Mouse (Mus musculus): Measurements from ENCODE around the gene 9030025P20Rik.
"Not testable (repeated sequence)": the region's sequence is repeated elsewhere in the genome, so short reads cannot be mapped to it uniquely, and the experiment has no call there.

9030025P20Rik gene

GRCm38 (mm10) chr17:14978362-14979038, at the start of gene 9030025P20Rik, which contains the start of gene Gm3417:
9030025P20Rik (plus strand) TSS chr17:14978468.
Gm3417 (minus strand) TSS chr17:14978790.
- not testable (repeated sequence) for DNase-seq (ENCODE audit: low read depth)

GRCm38 (mm10) chr17:14928631-14929030, 49.6 kb upstream of the 9030025P20Rik start:
- DNase-seq (ENCODE audit: low read depth) = no peak

DNA sequence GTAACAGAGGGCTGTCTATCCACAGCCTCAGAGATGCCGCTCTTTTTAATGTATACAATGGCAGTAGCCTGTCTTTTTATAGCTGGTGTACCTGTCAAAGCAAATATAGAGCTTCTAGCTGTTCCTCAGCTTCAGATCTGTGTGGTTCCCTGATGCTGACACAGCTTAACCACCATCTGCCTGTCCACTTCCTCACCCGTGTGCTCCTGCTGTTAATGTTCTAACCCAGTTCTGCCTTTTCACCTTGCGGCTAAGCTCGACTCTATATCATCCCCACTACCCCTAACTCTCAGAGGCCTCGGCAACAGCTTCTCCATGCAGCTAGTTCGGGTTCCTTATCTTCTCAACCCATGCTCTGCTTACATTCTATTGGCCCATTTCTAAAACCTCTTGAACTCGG, 47.6 kb upstream of the 9030025P20Rik start:
- peak; percentile 21 for DNase-seq (ENCODE audit: low read depth)

DNA sequence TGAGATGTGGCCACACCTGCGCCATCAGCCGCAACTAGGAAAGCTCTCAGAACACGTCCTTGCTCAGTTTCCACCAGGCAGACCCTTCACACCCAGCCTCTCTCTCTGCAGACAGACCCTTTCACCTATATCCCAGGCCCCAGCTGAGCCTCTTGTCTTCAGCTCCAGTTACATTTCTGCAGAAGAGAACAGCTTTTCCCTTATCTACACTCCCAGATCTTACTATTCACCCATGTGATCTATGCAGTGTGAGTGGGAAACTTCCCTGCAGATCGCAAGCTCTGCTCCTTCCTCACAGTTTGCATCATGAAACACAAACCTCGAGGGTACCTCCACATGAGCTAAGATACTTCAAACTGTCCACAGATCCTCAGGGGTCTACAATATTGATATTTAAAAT, 46.8 kb upstream of the 9030025P20Rik start:
- no peak for DNase-seq (ENCODE audit: low read depth)

GRCm38 (mm10) chr17:14935280-14935679, 43.0 kb upstream of the 9030025P20Rik start:
- not testable (repeated sequence) for DNase-seq (ENCODE audit: low read depth)

DNA sequence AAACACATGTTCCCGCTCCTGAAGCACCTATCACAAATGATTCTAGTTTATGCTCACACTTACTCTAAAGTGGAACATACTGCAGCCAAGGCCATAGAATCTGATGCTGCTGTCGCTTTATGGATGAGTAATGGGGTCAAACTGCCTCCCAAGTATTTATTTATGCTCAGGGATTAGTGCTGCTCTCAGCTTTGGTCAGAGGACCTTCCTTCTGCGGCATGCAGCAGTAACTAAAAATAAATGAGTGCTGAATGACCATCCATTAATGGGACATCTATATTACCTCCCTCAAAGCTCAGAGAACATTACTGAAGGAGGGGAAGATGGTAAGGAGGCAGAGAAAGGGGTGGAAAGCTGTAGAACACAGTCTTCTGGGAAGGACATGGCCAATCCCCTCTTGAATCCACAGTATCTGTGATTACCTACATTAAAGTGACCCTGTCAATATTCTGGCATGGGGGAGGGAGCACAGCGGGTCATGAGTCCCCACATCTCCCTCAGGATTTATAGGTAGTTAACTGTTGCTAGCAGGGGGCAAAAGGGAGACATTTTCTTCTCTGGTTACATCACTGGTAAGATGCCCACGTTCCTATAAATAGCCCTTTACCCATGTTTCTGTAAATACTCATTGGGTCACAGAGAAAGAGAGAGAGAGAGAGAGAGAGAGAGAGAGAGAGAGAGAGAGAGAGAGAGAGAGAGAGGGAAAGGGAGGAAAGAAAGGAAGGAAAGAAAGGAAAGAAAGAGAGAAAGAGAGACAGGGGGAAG, 42.2 kb upstream of the 9030025P20Rik start:
- no peak for DNase-seq (ENCODE audit: low read depth)

DNA sequence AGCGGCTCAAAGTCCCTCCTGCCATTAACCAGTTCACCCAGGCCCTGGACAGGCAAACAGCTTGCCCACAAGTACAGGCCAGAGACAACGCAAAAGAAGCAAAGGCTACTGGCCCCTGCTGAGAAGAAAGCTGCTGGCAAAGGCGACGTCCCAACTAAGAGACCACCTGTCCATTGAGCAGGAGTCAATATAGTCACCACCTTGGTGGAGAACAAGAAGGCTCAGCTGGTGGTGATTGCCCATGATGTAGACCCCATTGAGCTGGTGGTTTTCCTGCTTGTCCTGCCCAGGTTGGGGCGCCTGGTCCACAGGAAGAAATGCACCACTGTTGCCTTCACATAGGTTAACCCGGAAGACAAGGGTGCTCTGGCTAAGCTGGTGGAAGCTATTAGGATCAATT, 36.1 kb upstream of the 9030025P20Rik start:
- DNase-seq (ENCODE audit: low read depth) = not testable (repeated sequence)

DNA sequence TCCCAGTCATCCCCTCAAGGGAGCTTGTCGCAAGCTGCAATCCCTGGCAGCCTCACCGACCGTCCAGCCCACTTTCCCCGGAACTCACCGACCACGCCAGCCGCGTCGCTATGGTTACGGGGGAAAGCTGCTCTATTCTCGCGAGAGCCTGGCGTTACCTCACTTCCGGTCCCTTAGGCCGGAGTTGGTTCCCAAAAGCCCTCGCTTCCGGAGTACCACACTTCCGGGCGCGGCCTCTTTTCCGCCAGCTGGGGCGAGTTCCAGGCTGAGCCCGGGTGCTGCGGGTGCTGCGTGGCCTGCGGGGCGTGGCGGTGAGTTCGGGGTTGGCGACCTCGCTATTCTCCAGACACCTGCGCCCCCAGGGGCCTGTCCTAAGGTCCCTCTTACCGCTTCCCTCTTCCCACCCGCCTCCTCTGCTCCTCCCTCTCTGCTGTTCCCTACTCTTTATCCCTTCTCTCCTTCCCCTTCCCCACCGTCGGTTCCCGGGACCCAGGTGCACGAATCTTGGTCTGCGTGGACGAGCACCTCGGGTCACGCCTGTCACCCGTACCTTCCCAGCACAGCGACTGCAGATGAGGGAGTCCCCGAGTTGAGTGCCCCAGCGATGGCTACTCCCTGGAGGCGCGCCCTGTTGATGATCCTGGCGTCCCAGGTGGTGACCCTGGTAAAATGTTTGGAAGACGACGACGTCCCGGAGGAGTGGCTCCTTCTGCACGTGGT, 35.1 kb upstream of the 9030025P20Rik start, which contains the start of the genes Wdr27 and 1600012H06Rik:
TSS of gene Wdr27 (minus strand) at position 150 of the 720 bp plus-strand sequence.
TSS of gene 1600012H06Rik (plus strand) at position 176 of the 720 bp plus-strand sequence.
- DNase-seq (ENCODE audit: low read depth) = peak; percentile 98

- DNase-seq (ENCODE audit: low read depth) = no peak
Observed at GRCm38 (mm10) chr17:14943729-14944059, 34.6 kb upstream of the 9030025P20Rik start.

DNA sequence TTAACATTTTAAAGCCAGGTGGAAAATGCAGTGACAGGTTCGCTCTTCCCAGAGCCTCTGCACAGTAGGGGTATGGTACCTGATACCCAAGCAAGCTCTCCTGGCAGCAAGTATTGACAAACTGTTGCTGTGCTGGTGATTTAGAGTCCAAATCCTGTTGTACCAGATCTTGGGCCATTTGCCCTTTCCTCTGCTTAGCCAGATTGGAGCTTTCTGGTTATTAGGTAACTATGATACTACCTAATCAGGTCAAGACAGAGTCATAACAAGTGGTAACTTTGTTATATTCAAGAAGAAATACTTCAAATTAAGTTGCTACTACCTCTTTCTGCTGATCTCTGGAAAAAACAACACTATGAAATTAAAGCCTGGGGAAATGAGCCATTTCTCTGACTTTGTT, 33.7 kb upstream of the 9030025P20Rik start:
- no peak for DNase-seq (ENCODE audit: low read depth)

GRCm38 (mm10) chr17:14949161-14949827, 29.0 kb upstream of the 9030025P20Rik start:
- DNase-seq (ENCODE audit: low read depth) = no peak

DNA sequence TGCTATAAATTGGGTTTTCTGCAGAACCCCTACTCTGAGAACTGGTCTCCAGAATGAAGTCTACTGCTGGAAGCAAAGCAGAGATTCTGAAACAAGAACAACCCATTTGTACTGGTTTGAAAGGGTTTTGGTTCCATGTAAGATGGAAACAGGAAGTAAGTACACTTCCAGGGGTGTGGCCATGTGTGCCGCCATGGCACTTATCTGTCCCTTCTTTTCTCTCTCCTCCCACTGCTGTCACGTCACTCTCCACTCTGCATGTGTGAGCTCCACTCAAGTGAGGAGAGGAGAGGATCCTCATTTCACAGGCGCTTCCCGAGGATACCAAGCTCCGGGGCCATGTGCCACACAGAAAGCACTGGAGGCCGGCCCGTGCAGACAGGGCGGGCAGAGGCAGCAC, 24.8 kb upstream of the 9030025P20Rik start:
- DNase-seq (ENCODE audit: low read depth) = no peak

GRCm38 (mm10) chr17:14958686-14959327, 19.5 kb upstream of the 9030025P20Rik start:
- DNase-seq (ENCODE audit: low read depth) = peak; percentile 26

GRCm38 (mm10) chr17:14959979-14960378, 18.3 kb upstream of the 9030025P20Rik start:
- peak; percentile 72 for DNase-seq (ENCODE audit: low read depth)

- DNase-seq (ENCODE audit: low read depth) = peak; percentile 32
Observed at GRCm38 (mm10) chr17:14960520-14960919, 17.7 kb upstream of the 9030025P20Rik start.

- not testable (repeated sequence) for DNase-seq (ENCODE audit: low read depth)
Observed at GRCm38 (mm10) chr17:14960951-14961556, 17.2 kb upstream of the 9030025P20Rik start, which contains the start of gene Phf10. Phf10 (minus strand) TSS chr17:14961273.

DNA sequence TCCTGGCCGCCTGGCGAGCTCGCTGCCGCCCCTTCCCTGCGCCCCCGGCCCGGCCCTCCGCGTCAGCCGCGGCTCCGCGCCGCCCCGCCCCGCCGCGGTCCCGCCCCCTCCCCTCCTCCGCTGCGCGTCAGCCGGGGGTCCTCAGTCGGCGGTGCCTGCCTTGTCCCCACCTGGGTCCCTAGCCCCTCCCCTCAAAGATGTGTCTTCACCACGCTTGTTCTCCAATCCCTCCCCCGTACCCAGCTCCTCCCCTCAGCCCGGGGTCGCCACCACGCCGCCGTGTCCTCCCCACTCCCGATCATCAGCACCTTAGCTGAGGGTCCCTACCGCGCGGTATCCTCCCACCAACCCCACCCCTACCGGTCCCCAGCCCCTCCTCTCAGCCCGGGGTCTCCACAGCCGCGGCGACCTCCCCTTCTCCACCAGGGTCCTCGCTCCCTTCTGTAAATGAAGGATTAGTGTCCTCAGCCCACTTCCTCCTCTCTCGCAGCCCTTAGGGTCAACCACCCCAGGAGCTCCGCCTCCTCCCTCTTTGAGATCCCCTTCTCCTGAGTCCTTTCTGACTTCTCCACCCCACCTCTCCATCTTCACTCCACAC, 16.6 kb upstream of the 9030025P20Rik start:
- DNase-seq (ENCODE audit: low read depth) = not testable (repeated sequence)

DNA sequence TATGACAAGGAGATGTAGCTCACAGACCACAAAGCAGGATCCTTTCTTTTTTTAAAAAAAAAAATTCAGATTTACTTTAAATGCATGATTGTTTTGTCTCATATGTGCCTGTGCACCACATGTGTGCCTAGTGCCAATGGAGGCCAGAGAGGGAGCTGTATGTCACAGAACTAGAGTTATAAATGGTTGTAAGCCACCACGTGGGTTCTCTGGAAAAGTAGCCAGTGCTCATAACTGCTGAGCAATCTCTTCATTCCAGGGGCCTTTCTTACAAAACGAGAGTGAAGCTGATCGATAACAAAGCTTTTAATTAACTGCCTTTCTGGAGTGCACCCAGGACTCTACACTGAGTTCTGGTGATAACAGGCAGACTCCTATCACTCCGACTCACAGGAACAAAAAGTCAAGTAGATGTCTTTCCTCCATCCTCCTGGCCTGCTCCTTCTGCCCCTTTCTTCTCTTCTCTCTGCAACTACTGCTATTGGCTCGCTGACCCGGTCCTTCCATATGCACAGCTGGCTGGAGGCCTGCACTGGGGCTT, 9.8 kb upstream of the 9030025P20Rik start:
- not testable (repeated sequence) for DNase-seq (ENCODE audit: low read depth)

DNA sequence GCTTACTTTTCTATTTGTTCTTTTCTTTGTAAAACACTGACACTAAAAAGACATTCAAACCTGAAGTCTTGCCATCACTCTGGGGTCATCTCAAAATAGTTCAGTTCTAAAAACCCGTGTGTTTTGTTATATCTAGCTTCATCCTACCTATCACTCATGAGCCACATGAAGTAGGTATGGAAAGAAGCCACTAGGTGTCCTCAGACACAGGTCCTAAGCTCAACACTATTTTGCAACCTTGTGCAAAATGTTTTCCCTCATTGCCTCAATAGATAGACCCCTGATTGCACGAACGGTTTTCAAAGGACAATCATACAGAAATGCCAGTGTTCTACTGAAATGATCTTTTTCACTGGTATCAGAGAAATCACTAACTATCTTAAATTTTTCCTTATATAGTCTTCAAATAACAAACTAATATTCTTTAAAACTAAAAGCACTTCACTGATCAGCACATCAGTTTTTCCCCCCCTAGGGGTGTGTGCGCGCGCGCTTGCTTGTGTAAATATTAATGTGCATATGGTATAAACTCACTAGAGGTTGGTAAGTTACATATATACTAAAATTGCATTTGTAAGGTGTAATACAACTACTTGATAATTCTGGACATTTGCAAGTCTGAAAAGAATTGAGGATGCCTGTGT, 428 bp upstream of the 9030025P20Rik start:
- DNase-seq (ENCODE audit: low read depth) = not testable (repeated sequence)
